Mouse (Mus musculus): Measurements from ENCODE around the gene Gnpat. TPM values are rescaled to one million over a fixed set of nuclear protein-coding genes. Genes with fewer than 3 reads are reported as not detected.

Gnpat gene
- polyA plus RNA-seq, 1 experiment from 2014 or later = 129 TPM

DNA sequence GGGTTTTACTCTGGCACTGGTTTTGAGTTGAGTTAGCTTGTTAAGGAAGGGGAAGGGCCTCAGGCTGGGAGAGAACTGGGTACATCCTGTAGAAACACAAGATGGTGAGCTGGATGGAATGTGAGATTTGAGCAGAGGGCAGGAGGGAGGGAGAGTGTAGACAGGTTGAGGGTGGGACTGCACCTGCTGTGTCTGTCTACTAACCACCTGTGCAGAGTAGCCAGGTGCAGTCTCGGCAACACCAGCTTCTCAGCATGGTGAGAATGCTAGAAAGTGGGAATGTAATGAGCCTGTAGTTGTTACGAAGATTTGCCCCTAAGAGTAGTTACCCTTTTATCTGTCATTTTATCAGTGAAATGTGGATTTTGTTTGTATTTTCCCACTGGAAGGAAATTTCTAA, 42.6 kb downstream of the Gnpat start:
- ATAC-seq (replicated peaks; ENCODE audit: extremely low read depth, insufficient read depth, low FRiP score) = no peak
- peaks cover 54% of the 10 kb centered on the region for H3K36me3 ChIP-seq (ENCODE audit: control insufficient read depth, insufficient read depth)
- H3K4me2 ChIP-seq (ENCODE audit: low read depth, low read length) = no peak overlapping the region
- peaks cover 6% of the 10 kb centered on the region for H3K4me1 ChIP-seq (ENCODE audit: control insufficient read depth, insufficient read depth, low read length)
- no peak overlapping the region for H3K4me3 ChIP-seq (ENCODE audit: low read length)
- whole genome bisulfite sequencing = 85% methylated on average over 2 of the region's 2 CpGs
- H3K27me3 ChIP-seq (ENCODE audit: control insufficient read depth, insufficient read depth, low read length) = no peaks in the 10 kb centered on the region
- H3K9me3 ChIP-seq (replicated peaks; ENCODE audit: control insufficient read depth, low read length) = no peaks in the 10 kb centered on the region
- no peak overlapping the region for H3K27ac ChIP-seq (ENCODE audit: low read length)
- no peak overlapping the region for H3K9ac ChIP-seq (ENCODE audit: low read length)

DNA sequence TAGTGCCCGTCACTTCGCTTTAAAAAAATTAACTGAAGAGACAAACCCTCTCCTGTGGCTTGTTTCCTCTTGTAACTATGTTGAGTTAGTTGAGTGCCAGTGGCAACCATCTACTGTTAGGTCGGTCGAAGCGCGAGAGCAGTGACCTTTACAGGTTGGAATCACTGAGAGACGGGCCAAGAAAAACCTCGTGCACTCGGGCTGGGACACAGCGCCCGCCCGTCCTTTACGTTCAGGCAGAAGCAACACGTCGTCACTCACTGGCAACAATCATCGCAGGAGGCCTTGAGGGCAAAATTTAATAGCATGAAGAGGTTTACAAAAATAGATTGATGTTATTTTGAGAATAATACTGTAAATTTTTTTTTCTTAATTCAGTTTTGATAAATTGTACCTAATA, 47.1 kb downstream of the Gnpat start:
- 50% methylated on average over 16 of the region's 16 CpGs for WGBS
- peaks cover 61% of the 10 kb centered on the region for H3K36me3 ChIP-seq (ENCODE audit: control insufficient read depth, insufficient read depth)

DNA sequence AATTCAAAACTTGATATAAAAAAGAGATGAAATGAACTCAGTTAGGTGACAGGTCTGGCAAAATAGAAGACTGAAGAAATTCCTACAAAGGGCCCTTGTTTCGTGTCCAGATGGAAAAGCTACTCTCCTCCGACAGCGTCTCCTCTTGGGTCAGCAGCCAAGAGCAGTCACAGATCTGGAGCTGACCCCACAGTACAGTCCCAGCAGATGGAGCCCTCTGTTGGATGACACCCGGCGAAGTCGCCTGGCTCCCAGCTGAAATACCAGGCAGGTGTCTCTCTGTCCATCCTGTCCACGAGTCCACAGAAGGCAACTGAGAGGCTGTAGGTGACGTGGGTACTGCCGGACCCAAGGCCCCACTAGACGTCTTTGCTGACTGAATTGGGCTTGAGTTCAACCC, 47.5 kb downstream of the Gnpat start:
- H3K27me3 ChIP-seq (ENCODE audit: control insufficient read depth, insufficient read depth, low read length) = no peaks in the 10 kb centered on the region
- 0 out of 2 replicates have a peak, but pooled peaks cover 4% of the 10 kb centered on the region for H3K9me3 ChIP-seq (replicated peaks; ENCODE audit: control insufficient read depth, low read length)
- ATAC-seq (replicated peaks; ENCODE audit: extremely low read depth, insufficient read depth, low FRiP score) = no peak; the same call in 1 of the 2 replicates
- H3K4me2 ChIP-seq (ENCODE audit: low read depth, low read length) = no peak overlapping the region
- no peak overlapping the region for H3K4me3 ChIP-seq (ENCODE audit: low read length)
- H3K27ac ChIP-seq (ENCODE audit: low read length) = peak overlapping the region; percentile 28
- H3K4me1 ChIP-seq (ENCODE audit: control insufficient read depth, insufficient read depth, low read length) = peaks cover 9% of the 10 kb centered on the region
- WGBS = 57% methylated on average over 10 of the region's 10 CpGs
- H3K9ac ChIP-seq (ENCODE audit: low read length) = 0 out of 2 replicates have a peak overlapping the region, but pooled peaks have one; percentile 17
- H3K36me3 ChIP-seq (ENCODE audit: control insufficient read depth, insufficient read depth) = peaks cover 65% of the 10 kb centered on the region

More for the DNA sequence above, 47.1 kb downstream of the Gnpat start:
- no peak overlapping the region for H3K4me2 ChIP-seq (ENCODE audit: low read depth, low read length)
- peak overlapping the region; percentile 28 for H3K27ac ChIP-seq (ENCODE audit: low read length)
- no peaks in the 10 kb centered on the region for H3K27me3 ChIP-seq (ENCODE audit: control insufficient read depth, insufficient read depth, low read length)
- 0 out of 2 replicates have a peak, but pooled peaks cover 4% of the 10 kb centered on the region for H3K9me3 ChIP-seq (replicated peaks; ENCODE audit: control insufficient read depth, low read length)
- H3K4me3 ChIP-seq (ENCODE audit: low read length) = no peak overlapping the region
- H3K9ac ChIP-seq (ENCODE audit: low read length) = no peak overlapping the region
- peaks cover 9% of the 10 kb centered on the region for H3K4me1 ChIP-seq (ENCODE audit: control insufficient read depth, insufficient read depth, low read length)
- peak; percentile 83 for ATAC-seq (replicated peaks; ENCODE audit: extremely low read depth, insufficient read depth, low FRiP score)

DNA sequence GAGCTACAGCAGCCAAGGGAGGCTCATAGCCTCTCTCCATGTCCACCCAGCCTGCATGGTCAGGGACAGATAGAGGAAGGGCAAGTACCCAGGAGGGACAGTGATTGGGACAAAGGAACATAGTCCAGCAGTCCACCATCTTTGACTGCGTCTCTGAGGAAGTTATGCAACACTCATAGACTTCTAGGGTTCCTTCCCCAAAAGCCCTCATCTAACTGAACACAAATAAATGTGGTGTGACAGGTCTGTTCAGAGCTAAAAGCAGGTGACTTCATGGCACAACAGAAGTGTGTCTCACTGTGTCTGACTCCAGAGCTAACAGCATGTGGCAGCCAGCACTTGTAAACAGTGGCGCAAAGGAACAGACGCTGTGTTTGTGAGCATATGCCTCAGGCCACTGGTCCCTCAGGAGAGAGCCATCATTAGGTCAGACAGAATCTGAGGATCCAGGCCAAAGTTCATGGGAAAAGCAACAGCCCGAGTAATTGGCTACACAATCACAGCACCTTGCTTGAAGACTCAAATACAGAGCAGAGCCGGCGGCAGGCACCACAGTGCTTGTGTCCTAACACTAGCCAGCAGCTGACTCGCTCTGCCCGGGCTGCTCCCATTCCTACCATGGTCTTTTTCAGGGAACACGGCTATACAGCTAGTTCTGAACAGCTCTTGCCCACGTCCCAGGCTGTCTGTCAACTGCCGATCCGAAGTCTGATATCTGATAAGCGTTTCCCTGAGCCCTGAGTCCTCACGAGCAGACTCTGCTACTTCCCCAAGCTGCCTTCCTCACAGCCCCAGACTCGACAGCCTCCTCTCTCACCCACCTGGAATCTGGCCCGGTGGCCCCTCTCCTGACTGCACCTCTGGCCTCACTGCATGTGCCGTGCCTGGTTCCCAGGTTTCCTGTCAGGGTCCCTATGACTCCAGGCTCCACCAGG, 49.4 kb downstream of the Gnpat start:
- H3K27ac ChIP-seq (ENCODE audit: low read length) = no peak overlapping the region
- H3K4me1 ChIP-seq (ENCODE audit: control insufficient read depth, insufficient read depth, low read length) = peaks cover 20% of the 10 kb centered on the region
- no peaks in the 10 kb centered on the region for H3K27me3 ChIP-seq (ENCODE audit: control insufficient read depth, insufficient read depth, low read length)
- H3K4me3 ChIP-seq (ENCODE audit: low read length) = no peak overlapping the region
- WGBS = 64% methylated on average over 17 of the region's 17 CpGs
- no peak overlapping the region for H3K9ac ChIP-seq (ENCODE audit: low read length)
- no peak overlapping the region for H3K4me2 ChIP-seq (ENCODE audit: low read depth, low read length)
- peaks cover 54% of the 10 kb centered on the region for H3K36me3 ChIP-seq (ENCODE audit: control insufficient read depth, insufficient read depth)
- H3K9me3 ChIP-seq (replicated peaks; ENCODE audit: control insufficient read depth, low read length) = 0 out of 2 replicates have a peak, but pooled peaks cover 4% of the 10 kb centered on the region
- ATAC-seq (replicated peaks; ENCODE audit: extremely low read depth, insufficient read depth, low FRiP score) = no peak

- ATAC-seq (replicated peaks; ENCODE audit: extremely low read depth, insufficient read depth, low FRiP score) = no peak
- Histone ChIP-seq H3K9ac (ENCODE audit: low read length) (no peak overlapping the region), H3K4me1 (ENCODE audit: control insufficient read depth, insufficient read depth, low read length) (peaks cover 37% of the 10 kb centered on the region), H3K36me3 (ENCODE audit: control insufficient read depth, insufficient read depth) (peaks cover 40% of the 10 kb centered on the region), H3K27ac (ENCODE audit: low read length) (no peak overlapping the region), H3K4me3 (ENCODE audit: low read length) (no peak overlapping the region), H3K4me2 (ENCODE audit: low read depth, low read length) (no peak overlapping the region), H3K9me3 (replicated peaks; ENCODE audit: control insufficient read depth, low read length) (0 out of 2 replicates have a peak, but pooled peaks cover 4% of the 10 kb centered on the region), H3K27me3 (ENCODE audit: control insufficient read depth, insufficient read depth, low read length) (no peaks in the 10 kb centered on the region)
- WGBS = 98% methylated on average over 5 of the region's 5 CpGs
Observed at GRCm38 (mm10) chr8:124914061-124914460, 51.2 kb downstream of the Gnpat start.

- 70% methylated on average over 18 of the region's 18 CpGs for WGBS
- no peak for ATAC-seq (replicated peaks; ENCODE audit: extremely low read depth, insufficient read depth, low FRiP score)
- Histone ChIP-seq H3K9ac (ENCODE audit: low read length) (no peak overlapping the region), H3K4me2 (ENCODE audit: low read depth, low read length) (no peak overlapping the region), H3K4me3 (ENCODE audit: low read length) (no peak overlapping the region), H3K9me3 (replicated peaks; ENCODE audit: control insufficient read depth, low read length) (0 out of 2 replicates have a peak, but pooled peaks cover 4% of the 10 kb centered on the region), H3K36me3 (ENCODE audit: control insufficient read depth, insufficient read depth) (peaks cover 24% of the 10 kb centered on the region), H3K4me1 (ENCODE audit: control insufficient read depth, insufficient read depth, low read length) (peaks cover 53% of the 10 kb centered on the region), H3K27ac (ENCODE audit: low read length) (no peak overlapping the region), H3K27me3 (ENCODE audit: control insufficient read depth, insufficient read depth, low read length) (no peaks in the 10 kb centered on the region)
Observed at GRCm38 (mm10) chr8:124917741-124918484, 55.1 kb downstream of the Gnpat start.

GRCm38 (mm10) chr8:124921369-124922279, 58.8 kb downstream of the Gnpat start:
- peak overlapping the region; percentile 57 for H3K9ac ChIP-seq (ENCODE audit: low read length)
- no peak overlapping the region for H3K4me3 ChIP-seq (ENCODE audit: low read length)
- ATAC-seq (replicated peaks; ENCODE audit: extremely low read depth, insufficient read depth, low FRiP score) = peak; percentile 12; the same call in 1 of the 2 replicates

GRCm38 (mm10) chr8:124922490-124923089, 59.8 kb downstream of the Gnpat start:
- H3K27ac ChIP-seq (ENCODE audit: low read length) = peak overlapping the region; percentile 76; the same call in 1 of the 2 replicates
- H3K4me2 ChIP-seq (ENCODE audit: low read depth, low read length) = peak overlapping the region; percentile 43; the same call in 1 of the 2 replicates

More at GRCm38 (mm10) chr8:124921369-124922279, 58.8 kb downstream of the Gnpat start:
- peaks cover 70% of the 10 kb centered on the region for H3K4me1 ChIP-seq (ENCODE audit: control insufficient read depth, insufficient read depth, low read length)
- H3K27ac ChIP-seq (ENCODE audit: low read length) = peak overlapping the region; percentile 76
- H3K36me3 ChIP-seq (ENCODE audit: control insufficient read depth, insufficient read depth) = no peaks in the 10 kb centered on the region
- 44% methylated on average over 18 of the region's 18 CpGs for WGBS
- H3K27me3 ChIP-seq (ENCODE audit: control insufficient read depth, insufficient read depth, low read length) = no peaks in the 10 kb centered on the region
- H3K4me2 ChIP-seq (ENCODE audit: low read depth, low read length) = peak overlapping the region; percentile 43
- H3K9me3 ChIP-seq (replicated peaks; ENCODE audit: control insufficient read depth, low read length) = no peaks in the 10 kb centered on the region

More at GRCm38 (mm10) chr8:124922490-124923089, 59.8 kb downstream of the Gnpat start:
- H3K4me1 ChIP-seq (ENCODE audit: control insufficient read depth, insufficient read depth, low read length) = peaks cover 73% of the 10 kb centered on the region
- no peak for ATAC-seq (replicated peaks; ENCODE audit: extremely low read depth, insufficient read depth, low FRiP score)
- 61% methylated on average over 11 of the region's 11 CpGs for WGBS
- H3K9ac ChIP-seq (ENCODE audit: low read length) = no peak overlapping the region
- no peaks in the 10 kb centered on the region for H3K9me3 ChIP-seq (replicated peaks; ENCODE audit: control insufficient read depth, low read length)
- no peaks in the 10 kb centered on the region for H3K36me3 ChIP-seq (ENCODE audit: control insufficient read depth, insufficient read depth)
- no peaks in the 10 kb centered on the region for H3K27me3 ChIP-seq (ENCODE audit: control insufficient read depth, insufficient read depth, low read length)
- H3K4me3 ChIP-seq (ENCODE audit: low read length) = no peak overlapping the region
